Mouse (Mus musculus) heart, embryonic 15.5 days (tissue): ENCODE measurements around the gene Tango2. TPM values are rescaled to one million over a fixed set of nuclear protein-coding genes. Genes with fewer than 3 reads are reported as not detected.
"Not testable (repeated sequence)": the region's sequence is repeated elsewhere in the genome, so short reads cannot be mapped to it uniquely, and the experiment has no call there.

ENCODE experiments used
- ATAC-seq: fragments of 200-750 bp; cut with Nextera tagmentation; replicated peaks from 2 replicates; pipeline ENCODE4 v1.8.0; 2017; ENCODE audit warnings: low read depth, moderate TSS enrichment; ENCODE audit not compliant: insufficient number of reproducible peaks, insufficient read depth, low FRiP score
- H3K27ac ChIP-seq: fragments of 300-500 bp; sonication (generic); 2 replicates; pipeline ENCODE4 v1.5.1; 2015; ENCODE audit warnings: mild to moderate bottlenecking, inconsistent platforms
- H3K27me3 ChIP-seq: fragments of 300-500 bp; sonication (generic); 2 replicates; pipeline ENCODE4 v1.6.1; 2015; ENCODE audit warnings: inconsistent platforms
- H3K36me3 ChIP-seq: fragments of 300-500 bp; sonication (generic); 2 replicates; pipeline ENCODE4 v1.6.1; 2015; ENCODE audit warnings: mild to moderate bottlenecking, inconsistent platforms
- H3K4me1 ChIP-seq: fragments of 300-500 bp; sonication (generic); replicated peaks from 2 replicates; pipeline ENCODE4 v1.6.1; 2015; ENCODE audit warnings: inconsistent platforms
- H3K4me2 ChIP-seq: fragments of 300-500 bp; sonication (generic); 2 replicates; pipeline ENCODE4 v1.6.1; 2015; ENCODE audit warnings: inconsistent platforms, mild to moderate bottlenecking, moderate library complexity
- H3K4me3 ChIP-seq: fragments of 300-500 bp; sonication (generic); 2 replicates; pipeline ENCODE4 v1.5.1; 2015; ENCODE audit warnings: mild to moderate bottlenecking, inconsistent platforms
- H3K9ac ChIP-seq: fragments of 300-500 bp; sonication (generic); 2 replicates; pipeline ENCODE4 v1.6.1; 2015; ENCODE audit warnings: mild to moderate bottlenecking, inconsistent platforms
- H3K9me3 ChIP-seq: fragments of 300-500 bp; sonication (generic); replicated peaks from 2 replicates; pipeline ENCODE4 v1.6.1; 2016; ENCODE audit warnings: inconsistent platforms
- WGBS: fragments of 180-500 bp; shearing (Covaris S2); methylation state at CpG from one replicate; pipeline ENCODE4 v1.1.7; 2015; ENCODE audit warnings: mixed read lengths; 5-methylcytosine and 5-hydroxymethylcytosine counted together
- polyA plus RNA-seq: library from polyadenylated mRNA; unstranded; fragments of >200 nt; fragmentation: Nextera tagmentation; extraction: Ambion mirVana; gene quantifications from 2 replicates; pipeline ENCODE4 v1.2.1, GENCODE M21; 2015

Tango2 gene
- polyA plus RNA-seq, 1 experiment from 2014 or later, result 61.4 TPM

GRCm38 (mm10) chr16:18289614-18290013 lies 58.3 kb downstream of the Tango2 start:
- Histone ChIP-seq H3K27ac (peak overlapping the region; percentile 62), H3K4me2 (peak overlapping the region; percentile 55), H3K4me3 (peak overlapping the region; percentile 95), H3K4me1 (peaks cover 34% of the 10 kb centered on the region), H3K9ac (peak overlapping the region; percentile 36; the same call in 1 of the 2 replicates)
- not testable (repeated sequence) for ATAC-seq, H3K36me3 ChIP-seq, H3K27me3 ChIP-seq, H3K9me3 ChIP-seq
- WGBS, result 3% methylated on average over 10 of the region's 10 CpGs

DNA sequence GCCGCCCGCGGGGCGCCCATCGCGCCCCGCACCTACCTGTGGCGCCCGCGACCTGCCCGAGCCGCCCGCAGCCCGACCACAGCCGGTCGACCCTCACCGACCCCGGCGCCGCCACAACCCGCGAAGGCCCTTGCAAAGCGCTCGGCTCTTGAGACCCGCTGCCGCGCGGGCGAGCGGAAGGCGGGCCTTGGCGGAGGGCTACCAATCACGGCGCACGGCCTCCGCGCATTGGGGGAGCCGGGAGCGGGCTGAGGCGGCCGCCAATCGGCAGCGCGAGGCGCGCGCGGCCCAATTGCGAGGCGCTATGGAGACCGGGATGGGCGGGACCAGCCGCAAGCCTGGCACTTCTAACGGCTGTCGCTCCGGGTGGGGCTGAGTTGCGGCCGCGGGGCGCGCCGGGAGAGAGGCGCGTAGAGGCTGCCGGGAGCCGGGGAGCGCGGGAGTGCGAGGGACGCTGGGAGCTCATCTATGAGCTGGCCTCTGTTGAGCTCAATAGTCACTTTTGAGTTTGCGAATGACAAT lies 58.8 kb downstream of the Tango2 start, which contains the start of gene Dgcr8:
Gene Dgcr8 (minus strand): TSS at position 180 of the 522 bp plus-strand sequence.
- Histone ChIP-seq H3K4me2 (peak within 1 kb of the TSS; percentile 82), H3K9ac (peak within 1 kb of the TSS; percentile 99), H3K27ac (peak within 1 kb of the TSS; percentile 95), H3K4me3 (peak within 1 kb of the TSS; percentile 95), H3K27me3 (no peaks in the 10 kb centered on the region), H3K36me3 (peaks cover 8% of the 10 kb centered on the region), H3K9me3 (no peaks in the 10 kb centered on the region), H3K4me1 (peaks cover 34% of the 10 kb centered on the region)
- peak; percentile 99 for ATAC-seq
- under 1% methylated on average over 64 of the region's 71 CpGs for WGBS

DNA sequence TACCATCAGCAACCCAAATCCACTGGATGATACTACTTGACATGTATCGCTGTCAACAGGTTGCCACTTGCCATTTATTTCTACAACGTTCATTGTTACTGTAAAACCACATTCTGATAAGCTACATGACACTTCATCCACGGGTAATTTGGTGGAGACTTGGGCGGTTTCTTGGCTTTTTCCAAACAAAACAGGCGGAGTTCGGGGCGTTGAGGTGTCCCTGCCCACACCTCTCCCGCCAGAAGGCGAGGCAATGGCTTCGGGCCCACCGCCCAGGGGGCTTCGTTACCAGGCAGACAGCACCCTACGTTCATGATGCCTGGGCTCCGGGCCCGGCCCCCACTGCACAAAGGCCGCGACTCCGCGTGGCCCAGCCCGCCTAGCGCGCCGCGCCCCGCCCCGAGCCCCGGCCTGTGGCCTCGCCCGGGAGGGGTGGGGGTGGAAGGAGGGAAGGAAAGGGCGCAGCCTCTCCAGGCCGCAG lies 59.3 kb downstream of the Tango2 start:
- peak overlapping the region; percentile 95 for H3K4me3 ChIP-seq
- H3K27ac ChIP-seq, result peak overlapping the region; percentile 95
- H3K36me3 ChIP-seq, result peaks cover 13% of the 10 kb centered on the region
- peak; percentile 88 for ATAC-seq
- peak overlapping the region; percentile 82 for H3K4me2 ChIP-seq
- peak overlapping the region; percentile 99 for H3K9ac ChIP-seq
- peaks cover 34% of the 10 kb centered on the region for H3K4me1 ChIP-seq
- H3K27me3 ChIP-seq, result no peaks in the 10 kb centered on the region
- H3K9me3 ChIP-seq, result no peaks in the 10 kb centered on the region
- 0% methylated on average over 23 of the region's 31 CpGs for WGBS

- Histone ChIP-seq H3K4me2 (peak overlapping the region; percentile 82), H3K36me3 (peaks cover 18% of the 10 kb centered on the region), H3K4me3 (peak overlapping the region; percentile 95), H3K4me1 (peaks cover 34% of the 10 kb centered on the region), H3K27me3 (no peaks in the 10 kb centered on the region), H3K9me3 (no peaks in the 10 kb centered on the region), H3K9ac (peak overlapping the region; percentile 99), H3K27ac (peak overlapping the region; percentile 95)
- WGBS, result 2% methylated on average over 4 of the region's 4 CpGs
- ATAC-seq, result no peak
Observed at GRCm38 (mm10) chr16:18288166-18288565, 59.7 kb downstream of the Tango2 start.

GRCm38 (mm10) chr16:18275166-18275565 lies 72.7 kb downstream of the Tango2 start:
- peaks cover 92% of the 10 kb centered on the region for H3K36me3 ChIP-seq
- no peak overlapping the region for H3K4me3 ChIP-seq
- H3K9me3 ChIP-seq, result no peaks in the 10 kb centered on the region
- no peak overlapping the region for H3K9ac ChIP-seq
- 85% methylated on average over 2 of the region's 2 CpGs for WGBS
- no peak overlapping the region for H3K27ac ChIP-seq
- H3K4me2 ChIP-seq, result no peak overlapping the region
- no peak for ATAC-seq
- H3K27me3 ChIP-seq, result no peaks in the 10 kb centered on the region
- H3K4me1 ChIP-seq, result no peaks in the 10 kb centered on the region

GRCm38 (mm10) chr16:18268182-18268581 lies 79.7 kb downstream of the Tango2 start:
- H3K36me3 ChIP-seq, result peaks cover 89% of the 10 kb centered on the region
- no peaks in the 10 kb centered on the region for H3K9me3 ChIP-seq
- no peak overlapping the region for H3K27ac ChIP-seq
- no peak overlapping the region for H3K4me2 ChIP-seq
- H3K27me3 ChIP-seq, result no peaks in the 10 kb centered on the region
- 87% methylated on average over 5 of the region's 5 CpGs for WGBS
- ATAC-seq, result no peak
- no peak overlapping the region for H3K9ac ChIP-seq
- no peaks in the 10 kb centered on the region for H3K4me1 ChIP-seq
- no peak overlapping the region for H3K4me3 ChIP-seq

- Histone ChIP-seq H3K4me2 (no peak overlapping the region), H3K9me3 (no peaks in the 10 kb centered on the region), H3K4me3 (no peak overlapping the region), H3K9ac (no peak overlapping the region), H3K4me1 (no peaks in the 10 kb centered on the region), H3K27me3 (no peaks in the 10 kb centered on the region), H3K36me3 (peaks cover 85% of the 10 kb centered on the region), H3K27ac (no peak overlapping the region)
- ATAC-seq, result no peak
- WGBS, result 79% methylated on average over 2 of the region's 2 CpGs
Observed at GRCm38 (mm10) chr16:18265024-18265423, 82.9 kb downstream of the Tango2 start.

DNA sequence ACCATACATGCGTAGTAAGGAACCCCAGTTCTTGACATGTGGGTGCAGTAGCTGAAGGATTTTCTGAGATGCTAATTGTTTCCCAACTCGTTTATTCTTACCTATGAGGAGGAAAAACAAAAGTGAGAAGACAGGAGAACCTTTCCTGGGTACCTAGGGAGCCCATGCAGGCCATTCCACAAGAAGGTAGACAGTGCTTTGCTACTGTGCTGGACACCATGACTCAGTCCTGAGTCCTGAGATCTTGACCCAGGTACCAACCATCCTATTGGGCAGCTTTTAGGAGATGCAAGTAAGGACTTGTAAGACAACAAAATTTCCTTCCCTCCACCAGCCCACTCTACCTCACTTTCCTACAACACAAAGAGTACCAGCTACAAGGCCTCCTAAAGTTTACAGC lies 89.7 kb downstream of the Tango2 start, which contains the start of gene Gm49776:
Gene Gm49776 (minus strand): TSS at position 101 of the 400 bp plus-strand sequence.
- H3K27me3 ChIP-seq, result no peaks in the 10 kb centered on the region
- no peak within 1 kb of the TSS for H3K27ac ChIP-seq
- WGBS, result 90% methylated on average over 2 of the region's 2 CpGs
- H3K9me3 ChIP-seq, result no peaks in the 10 kb centered on the region
- H3K4me3 ChIP-seq, result no peak within 1 kb of the TSS
- H3K4me1 ChIP-seq, result no peaks in the 10 kb centered on the region
- H3K36me3 ChIP-seq, result peaks cover 93% of the 10 kb centered on the region
- H3K4me2 ChIP-seq, result no peak within 1 kb of the TSS
- no peak for ATAC-seq
- H3K9ac ChIP-seq, result no peak within 1 kb of the TSS

GRCm38 (mm10) chr16:18253866-18254265 lies 94.0 kb downstream of the Tango2 start:
- 80% methylated on average over 1 of the region's 1 CpGs for WGBS
- no peak overlapping the region for H3K9ac ChIP-seq
- H3K36me3 ChIP-seq, result peaks cover 81% of the 10 kb centered on the region
- H3K4me1 ChIP-seq, result peaks cover 24% of the 10 kb centered on the region
- no peak for ATAC-seq
- H3K27me3 ChIP-seq, result no peaks in the 10 kb centered on the region
- no peak overlapping the region for H3K4me3 ChIP-seq
- H3K27ac ChIP-seq, result no peak overlapping the region
- H3K9me3 ChIP-seq, result no peaks in the 10 kb centered on the region
- H3K4me2 ChIP-seq, result no peak overlapping the region

- H3K9me3 ChIP-seq, result no peaks in the 10 kb centered on the region
- no peak overlapping the region for H3K4me3 ChIP-seq
- no peak for ATAC-seq
- H3K9ac ChIP-seq, result no peak overlapping the region
- no peak overlapping the region for H3K4me2 ChIP-seq
- H3K27me3 ChIP-seq, result no peaks in the 10 kb centered on the region
- no peak overlapping the region for H3K27ac ChIP-seq
- peaks cover 71% of the 10 kb centered on the region for H3K36me3 ChIP-seq
- peaks cover 24% of the 10 kb centered on the region for H3K4me1 ChIP-seq
- 81% methylated on average over 6 of the region's 6 CpGs for WGBS
Observed at GRCm38 (mm10) chr16:18252736-18253135, 95.2 kb downstream of the Tango2 start.

GRCm38 (mm10) chr16:18250828-18251790 lies 96.8 kb downstream of the Tango2 start:
- peaks cover 34% of the 10 kb centered on the region for H3K4me1 ChIP-seq
- peaks cover 64% of the 10 kb centered on the region for H3K36me3 ChIP-seq
- H3K27me3 ChIP-seq, result no peaks in the 10 kb centered on the region
- H3K4me3 ChIP-seq, result no peak overlapping the region
- no peak for ATAC-seq
- peak overlapping the region; percentile 13; the same call in 1 of the 2 replicates for H3K27ac ChIP-seq
- peak overlapping the region; percentile 89 for H3K4me2 ChIP-seq
- peak overlapping the region; percentile 86; the same call in 1 of the 2 replicates for H3K9ac ChIP-seq
- no peaks in the 10 kb centered on the region for H3K9me3 ChIP-seq
- 54% methylated on average over 10 of the region's 10 CpGs for WGBS
